Mouse (Mus musculus) heart, postnatal 0 days (tissue): ENCODE results near the gene Cmtm6.

Experiments used
- CTCF ChIP-seq: IDR thresholded peaks from 2 replicates; pipeline ENCODE4 v1.5.1; 2016; ENCODE audit warnings: antibody characterized with exemption, control low read depth, low read depth
- EP300 ChIP-seq: IDR thresholded peaks from 2 replicates; pipeline ENCODE4 v1.6.1; 2016; ENCODE audit warnings: antibody characterized with exemption, low read depth

DNA sequence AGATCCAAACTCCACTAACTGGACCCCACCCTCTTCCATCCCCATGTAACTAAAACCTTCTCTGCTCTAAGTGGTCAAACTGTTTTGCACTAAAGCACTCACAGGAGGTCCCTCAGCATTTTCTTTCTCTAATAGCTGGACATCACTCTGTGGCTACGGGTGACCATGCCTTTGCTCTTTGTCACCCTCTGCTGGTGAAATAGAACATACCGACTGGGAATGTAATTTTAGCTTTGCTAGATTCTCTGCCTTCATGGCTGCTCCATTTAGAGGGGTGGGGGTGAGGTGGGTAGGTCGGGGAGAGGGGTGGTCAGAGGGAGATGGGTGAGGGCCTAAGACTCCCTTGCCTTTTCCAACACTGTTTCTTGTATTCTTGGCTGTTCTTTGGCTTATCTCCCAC, 3.6 kb upstream of the Cmtm6 start:
- TF ChIP-seq CTCF (peak; percentile 92), EP300 (no peak)
